Mouse (Mus musculus) myocyte (in vitro differentiated cells): Measurements from ENCODE around the gene Nkx3-2.

ENCODE experiments used
- CEBPB ChIP-seq: IDR thresholded peaks from 2 replicates; pipeline ENCODE4 v1.6.1; 2011; ENCODE audit warnings: mild to moderate bottlenecking, moderate library complexity; ENCODE audit not compliant: poor library complexity, insufficient read depth, severe bottlenecking
- E2F4 ChIP-seq: IDR thresholded peaks from one replicate; pipeline ENCODE4 v1.6.1; 2011; ENCODE audit warnings: mild to moderate bottlenecking, control low read depth, moderate library complexity; ENCODE audit not compliant: insufficient read depth
- MAX ChIP-seq: IDR thresholded peaks from one replicate; pipeline ENCODE4 v1.6.1; 2011; ENCODE audit warnings: low read depth, mild to moderate bottlenecking, control low read depth
- MYOD1 ChIP-seq, 3 experiments: IDR thresholded peaks; one replicate each; pipeline ENCODE4 v1.6.1; 2011; ENCODE audit warnings: control low read depth in 2 of 3, low read depth in 2 of 3, mild to moderate bottlenecking in 2 of 3, moderate library complexity in 1 of 3; ENCODE audit not compliant: insufficient read length in 2 of 3, control insufficient read depth in 1 of 3
- MYOG ChIP-seq, 3 experiments: IDR thresholded peaks; one replicate each; pipeline ENCODE4 v1.6.1; 2011; ENCODE audit warnings: control low read depth in 2 of 3, low read depth in 2 of 3, mild to moderate bottlenecking in 2 of 3; ENCODE audit not compliant: insufficient read length in 2 of 3, control insufficient read depth in 1 of 3, insufficient read depth in 1 of 3
- POLR2A ChIP-seq: IDR thresholded peaks from one replicate; pipeline ENCODE4 v1.6.1; 2011; ENCODE audit warnings: low read depth, mild to moderate bottlenecking, control low read depth, moderate library complexity; ENCODE audit not compliant: insufficient read length
- POLR2AphosphoS2 ChIP-seq: IDR thresholded peaks from one replicate; pipeline ENCODE4 v1.6.1; 2011; ENCODE audit warnings: low read depth, control low read depth; ENCODE audit not compliant: insufficient read length
- SRF ChIP-seq: IDR thresholded peaks from one replicate; pipeline ENCODE4 v1.6.1; 2011; ENCODE audit warnings: low read depth; ENCODE audit not compliant: control insufficient read depth, insufficient read length
- TCF12 ChIP-seq: IDR thresholded peaks from one replicate; pipeline ENCODE4 v1.6.1; 2011; ENCODE audit warnings: mild to moderate bottlenecking, control low read depth; ENCODE audit not compliant: poor library complexity, insufficient read depth, severe bottlenecking
- TCF3 ChIP-seq: IDR thresholded peaks from one replicate; pipeline ENCODE4 v1.6.1; 2011; ENCODE audit warnings: low read depth, control low read depth; ENCODE audit not compliant: insufficient read length
- USF1 ChIP-seq: IDR thresholded peaks from one replicate; pipeline ENCODE4 v1.6.1; 2011; ENCODE audit warnings: low read depth, mild to moderate bottlenecking, control low read depth, moderate library complexity

DNA sequence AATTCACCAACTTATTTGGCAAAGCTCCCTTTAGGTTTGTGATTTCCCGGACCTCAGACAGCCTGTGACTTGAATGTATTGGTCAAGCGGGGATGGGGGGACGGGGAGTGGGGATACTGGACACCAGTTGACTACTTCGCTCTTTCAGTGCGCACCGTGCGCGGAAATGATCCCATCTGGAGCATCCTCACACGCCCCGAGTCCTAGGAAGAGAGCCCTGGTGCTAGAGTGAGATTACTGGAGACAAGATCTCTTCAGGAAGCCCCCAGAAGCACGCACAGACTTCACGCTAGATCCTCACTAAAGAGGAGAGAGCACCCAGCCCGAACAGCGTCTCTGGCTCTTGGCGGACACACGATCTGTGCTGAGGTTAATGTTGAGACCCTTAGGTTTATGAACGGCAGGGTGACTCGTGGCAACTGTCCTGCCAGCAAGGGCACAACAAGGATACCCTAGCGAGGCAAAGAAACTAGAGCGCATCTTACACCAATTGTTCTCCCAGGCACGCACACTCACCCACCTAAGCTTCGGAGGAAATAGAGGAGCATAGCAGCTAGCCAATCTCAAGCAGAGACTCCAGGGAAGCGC is 8.8 kb downstream of the Nkx3-2 start:
- TF ChIP-seq SRF (no peak), POLR2A (no peak), TCF3 (no peak), MYOD1 (IDR thresholded peaks at IDR 0.05; ENCODE audit: control insufficient read depth in 1 of 3, insufficient read length in 2 of 3, low read depth in 2 of 3) (no peak), TCF12 (no peak), POLR2AphosphoS2 (no peak), USF1 (no peak), CEBPB (no peak), MAX (no peak), E2F4 (no peak), MYOG (IDR thresholded peaks at IDR 0.05; ENCODE audit: control insufficient read depth in 1 of 3, insufficient read depth in 1 of 3, insufficient read length in 2 of 3, low read depth in 2 of 3) (no peak)
